ENCODE assay signal across 7 mouse cellular contexts in genomic region chr10:80047041-80047565, GRCm38 (mm10). TPM values are rescaled to one million over a fixed set of nuclear protein-coding genes. Genes with fewer than 3 reads are reported as not detected.
A peak's percentile ranks its signal among the peaks of the same experiment; 100 is the strongest.
DNase-seq lines count a peak whose midpoint lies in the region; ATAC-seq and TF ChIP-seq lines count a peak whose summit lies in the region.

TSS of gene Gpx4 (plus strand) at chr10:80047166.

- H3K4me3 ChIP-seq in CH12.LX (replicated peaks in 1 of 3; ENCODE audit: low read depth in 2 of 3, low read length in 2 of 3, poor library complexity in 1 of 3) = no peak within 1 kb of the TSS
- H3K4me3 ChIP-seq in G1E (ENCODE audit: low read depth, low read length) = no peak within 1 kb of the TSS
- no peak within 1 kb of the TSS for H3K4me3 ChIP-seq in forebrain, embryonic 14.5 days (ENCODE audit: low read depth, low read length)
- H3K4me3 ChIP-seq in hindbrain, embryonic 12.5 days = no peak within 1 kb of the TSS
- H3K4me3 ChIP-seq in limb, embryonic 14.5 days (replicated peaks; ENCODE audit: low read length) = no peak within 1 kb of the TSS
- no peak within 1 kb of the TSS for H3K4me3 ChIP-seq in stomach, embryonic 15.5 days (replicated peaks)

- no peak within 1 kb of the TSS for H3K27ac ChIP-seq in CH12.LX (ENCODE audit: insufficient read depth, low read depth)
- no peak within 1 kb of the TSS for H3K27ac ChIP-seq in forebrain, embryonic 14.5 days (ENCODE audit: low read depth, low read length)
- peak within 1 kb of the TSS; percentile 72 for H3K27ac ChIP-seq in hindbrain, embryonic 12.5 days
- H3K27ac ChIP-seq in limb, embryonic 14.5 days (replicated peaks; ENCODE audit: low read depth, low read length) = no peak within 1 kb of the TSS
- no peak within 1 kb of the TSS for H3K27ac ChIP-seq in stomach, embryonic 15.5 days

- ATAC-seq in G1E (ENCODE audit: extremely low read depth, insufficient number of reproducible peaks, low FRiP score, poor library complexity, severe bottlenecking) = no peak
- ATAC-seq in forebrain, embryonic 14.5 days = no peak
- no peak for ATAC-seq in hindbrain, embryonic 12.5 days (ENCODE audit: low FRiP score)
- no peak for ATAC-seq in limb, embryonic 14.5 days (ENCODE audit: low FRiP score, low read depth)
- no peak for ATAC-seq in stomach, embryonic 15.5 days (ENCODE audit: insufficient read depth, low FRiP score, low read depth)

- TF ChIP-seq CTCF in CH12.LX (conservative IDR thresholded peaks at IDR 0.05 in 1 of 2, IDR thresholded peaks at IDR 0.05 in 1 of 2; ENCODE audit: low read depth in 2 of 2, low read length in 2 of 2) (no peak), G1E (IDR thresholded peaks at IDR 0.05; ENCODE audit: low read depth, low read length) (no peak)

- dilution Hi-C loops in CH12.LX (cut with MboI; ENCODE audit: extremely low pct_ligation_motif_present, extremely low pct_unique_long_range_greater_than_20kb, low sequenced_read_pairs) = no loop called here

- H3K4me1 ChIP-seq in CH12.LX (ENCODE audit: control insufficient read depth in 1 of 2, insufficient read depth in 2 of 2) (peaks cover 9 to 48% of the 10 kb centered on the region in 2 experiments), G1E (ENCODE audit: insufficient read depth, low read depth, low read length) (peaks cover 66% of the 10 kb centered on the region)
- peaks cover 9% of the 10 kb centered on the region; the same call in 1 of the 2 replicates for H3K4me1 ChIP-seq in forebrain, embryonic 14.5 days (ENCODE audit: control insufficient read depth, insufficient read depth, low read length)
- peaks cover 25% of the 10 kb centered on the region for H3K4me1 ChIP-seq in hindbrain, embryonic 12.5 days
- 0 out of 2 replicates have a peak, but pooled peaks cover 3% of the 10 kb centered on the region for H3K4me1 ChIP-seq in limb, embryonic 14.5 days (ENCODE audit: control insufficient read depth, insufficient read depth, low read length)
- peaks cover 10% of the 10 kb centered on the region for H3K4me1 ChIP-seq in stomach, embryonic 15.5 days

- no peak within 1 kb of the TSS for H3K9ac ChIP-seq in CH12.LX (ENCODE audit: insufficient read depth, low read depth)
- peak within 1 kb of the TSS; percentile 14; the same call in 1 of the 2 replicates for H3K9ac ChIP-seq in forebrain, embryonic 14.5 days (ENCODE audit: low read length)
- H3K9ac ChIP-seq in hindbrain, embryonic 12.5 days = no peak within 1 kb of the TSS
- H3K9ac ChIP-seq in limb, embryonic 14.5 days (ENCODE audit: low read depth, low read length, severe bottlenecking) = no peak within 1 kb of the TSS
- no peak within 1 kb of the TSS for H3K9ac ChIP-seq in stomach, embryonic 15.5 days

- DNase-seq in CH12.LX (ENCODE audit: extremely low read depth) = no peak
- DNase-seq in G1E (ENCODE audit: low spot score) = no peak
- DNase-seq in forebrain, embryonic 14.5 days (ENCODE audit: low spot score) = no peak
- no peak for DNase-seq in limb, embryonic 14.5 days (ENCODE audit: low spot score)
- no peak for DNase-seq in right cerebral cortex, adult 2 months (ENCODE audit: low spot score in 2 of 2)

- TF ChIP-seq POLR2A in CH12.LX (IDR thresholded peaks at IDR 0.05; ENCODE audit: low read depth, low read length) = no peak
- no peak for TF ChIP-seq POLR2A in limb, embryonic 14.5 days (IDR thresholded peaks at IDR 0.05; ENCODE audit: borderline replicate concordance, extremely low read depth, insufficient read depth, insufficient read length)

- 50% methylated on average over 9 of the region's 9 CpGs for WGBS in forebrain, embryonic 14.5 days
- 50% methylated on average over 9 of the region's 9 CpGs for WGBS in hindbrain, embryonic 12.5 days
- WGBS in limb, embryonic 14.5 days = 37% methylated on average over 9 of the region's 9 CpGs
- WGBS in stomach, embryonic 15.5 days = 60% methylated on average over 9 of the region's 9 CpGs

- in situ Hi-C loops in CH12.LX (cut with MboI; ENCODE audit: low pct_ligation_motif_present, low pct_unique_long_range_greater_than_20kb, low sequenced_read_pairs) = no loop called here

- no peak for TF ChIP-seq EP300 in CH12.LX (IDR thresholded peaks at IDR 0.05; ENCODE audit: low read length)

- no peak within 1 kb of the TSS for H3K4me2 ChIP-seq in CH12.LX (ENCODE audit: insufficient read depth, low read depth, poor library complexity, severe bottlenecking)
- no peak within 1 kb of the TSS for H3K4me2 ChIP-seq in forebrain, embryonic 14.5 days (ENCODE audit: low read length)
- 0 out of 2 replicates have a peak within 1 kb of the TSS, but pooled peaks have one; percentile 4 for H3K4me2 ChIP-seq in hindbrain, embryonic 12.5 days (replicated peaks)
- H3K4me2 ChIP-seq in limb, embryonic 14.5 days (replicated peaks; ENCODE audit: low read depth, low read length, severe bottlenecking) = no peak within 1 kb of the TSS
- no peak within 1 kb of the TSS for H3K4me2 ChIP-seq in stomach, embryonic 15.5 days

- H3K27me3 ChIP-seq in CH12.LX (replicated peaks) = no peaks in the 10 kb centered on the region
- H3K27me3 ChIP-seq in G1E (ENCODE audit: insufficient read depth, low read length) = no peaks in the 10 kb centered on the region
- no peaks in the 10 kb centered on the region for H3K27me3 ChIP-seq in forebrain, embryonic 14.5 days (replicated peaks; ENCODE audit: control insufficient read depth, insufficient read depth, low read length)
- peaks cover 7% of the 10 kb centered on the region; the same call in 1 of the 2 replicates for H3K27me3 ChIP-seq in hindbrain, embryonic 12.5 days
- no peaks in the 10 kb centered on the region for H3K27me3 ChIP-seq in limb, embryonic 14.5 days (ENCODE audit: control insufficient read depth, insufficient read depth, low read length)
- no peaks in the 10 kb centered on the region for H3K27me3 ChIP-seq in stomach, embryonic 15.5 days (replicated peaks)

- H3K36me3 ChIP-seq in CH12.LX (replicated peaks in 1 of 2; ENCODE audit: control insufficient read depth in 1 of 2, insufficient read depth in 1 of 2, low read length in 1 of 2) = no peaks in the 10 kb centered on the region
- H3K36me3 ChIP-seq in G1E (replicated peaks) = no peaks in the 10 kb centered on the region
- no peaks in the 10 kb centered on the region for H3K36me3 ChIP-seq in forebrain, embryonic 14.5 days (ENCODE audit: control insufficient read depth, insufficient read depth, low read length)
- no peaks in the 10 kb centered on the region for H3K36me3 ChIP-seq in hindbrain, embryonic 12.5 days
- no peaks in the 10 kb centered on the region for H3K36me3 ChIP-seq in limb, embryonic 14.5 days (ENCODE audit: control insufficient read depth, insufficient read depth, low read length)
- no peaks in the 10 kb centered on the region for H3K36me3 ChIP-seq in stomach, embryonic 15.5 days

- no peak for TF ChIP-seq RAD21 in CH12.LX (IDR thresholded peaks at IDR 0.05; ENCODE audit: low read depth, low read length)

- no peaks in the 10 kb centered on the region for H3K79me2 ChIP-seq in CH12.LX (replicated peaks; ENCODE audit: control insufficient read depth, extremely low read depth, insufficient read depth, poor library complexity, severe bottlenecking)

- H3K9me3 ChIP-seq in CH12.LX (replicated peaks; ENCODE audit: low read length) = no peaks in the 10 kb centered on the region
- H3K9me3 ChIP-seq in G1E (replicated peaks) = no peaks in the 10 kb centered on the region
- no peaks in the 10 kb centered on the region for H3K9me3 ChIP-seq in forebrain, embryonic 14.5 days (replicated peaks; ENCODE audit: control insufficient read depth, low read length)
- H3K9me3 ChIP-seq in hindbrain, embryonic 12.5 days (replicated peaks) = no peaks in the 10 kb centered on the region
- no peaks in the 10 kb centered on the region for H3K9me3 ChIP-seq in limb, embryonic 14.5 days (ENCODE audit: control insufficient read depth, low read length)
- H3K9me3 ChIP-seq in stomach, embryonic 15.5 days = no peaks in the 10 kb centered on the region

TF ChIP-seq in CH12.LX, 34 proteins besides CTCF, POLR2A, EP300 and RAD21:
- TF ChIP-seq SIN3A (IDR thresholded peaks at IDR 0.05; ENCODE audit: low read length) (no peak), ELF1 (IDR thresholded peaks at IDR 0.05; ENCODE audit: low read depth, low read length) (no peak), MEF2A (IDR thresholded peaks at IDR 0.05; ENCODE audit: borderline replicate concordance, low read depth, low read length) (no peak), PAX5 (IDR thresholded peaks at IDR 0.05; ENCODE audit: low read length) (no peak), TCF12 (IDR thresholded peaks at IDR 0.05; ENCODE audit: low read depth, low read length) (no peak), MAX (IDR thresholded peaks at IDR 0.05; ENCODE audit: low read length) (no peak), SMC3 (IDR thresholded peaks at IDR 0.05; ENCODE audit: low read depth, low read length) (no peak), MYC (IDR thresholded peaks at IDR 0.05; ENCODE audit: low read depth, low read length) (no peak), ZMIZ1 (IDR thresholded peaks at IDR 0.05; ENCODE audit: low read depth, low read length) (no peak), ZKSCAN1 (IDR thresholded peaks at IDR 0.05; ENCODE audit: borderline replicate concordance, low read depth, low read length) (no peak), CHD2 (IDR thresholded peaks at IDR 0.05; ENCODE audit: low read length) (no peak), JUN (IDR thresholded peaks at IDR 0.05; ENCODE audit: insufficient read depth, low read depth, low read length) (no peak), UBTF (IDR thresholded peaks at IDR 0.05; ENCODE audit: low read depth, low read length) (no peak), MXI1 (IDR thresholded peaks at IDR 0.05; ENCODE audit: low read depth, low read length) (no peak), IRF4 (IDR thresholded peaks at IDR 0.05; ENCODE audit: low read depth, low read length) (no peak), HCFC1 (IDR thresholded peaks at IDR 0.05; ENCODE audit: low read depth, low read length) (no peak), POLR2AphosphoS2 (IDR thresholded peaks at IDR 0.05; ENCODE audit: low read depth, low read length) (no peak), ETS1 (conservative IDR thresholded peaks at IDR 0.05; ENCODE audit: low read depth, low read length) (no peak), TBP (conservative IDR thresholded peaks at IDR 0.05; ENCODE audit: low read depth, low read length) (no peak)

RNA-seq across cellular contexts. Expression of gene Gpx4, which starts in this region (rescaled TPM):
- total RNA-seq in CH12.LX (2012; rRNA removed) (368 and 459 TPM in 2 replicates), CH12.LX (2014; rRNA removed) (352 and 386 TPM in 2 replicates), G1E (2014; fragmentation: Nextera tagmentation) (274 and 290 TPM in 2 replicates), G1E (2017) (767 and 808 TPM in 2 replicates)
- polyA plus RNA-seq in CH12.LX (2012; ENCODE audit: insufficient read length, low read depth) (332 and 353 TPM in 2 replicates), G1E (2012) (1,138 and 1,173 TPM in 2 replicates)
- 555 and 632 TPM in 2 replicates for polyA plus RNA-seq in forebrain, embryonic 14.5 days (2014; fragmentation: Nextera tagmentation; extraction: Ambion mirVana)
- 449 and 484 TPM in 2 replicates for polyA plus RNA-seq in hindbrain, embryonic 12.5 days (2016; fragmentation: Nextera tagmentation; extraction: Ambion mirVana)
- polyA plus RNA-seq in limb, embryonic 14.5 days (2012; rRNA removed) = 372 and 379 TPM in 2 replicates
- 466 and 493 TPM in 2 replicates for polyA plus RNA-seq in limb, embryonic 14.5 days (2014; fragmentation: Nextera tagmentation; extraction: Ambion mirVana)
- 500 and 567 TPM in 2 replicates for polyA plus RNA-seq in stomach, embryonic 15.5 days (2015; fragmentation: Nextera tagmentation; extraction: Ambion mirVana)
